In genomic region chr11:69519976-69520375, GRCm38 (mm10) we compare ENCODE assay signal across 33 mouse cellular contexts. TPM values are rescaled to one million over a fixed set of nuclear protein-coding genes. Genes with fewer than 3 reads are reported as not detected.
DNase-seq lines count a peak whose midpoint lies in the region; ATAC-seq and TF ChIP-seq lines count a peak whose summit lies in the region.
"Had no signal": no experiment of that assay in that cellular context is flagged by ENCODE, and none has a peak within 500 bp of the region (broad histone marks: within the 10 kb centered on the region; RNA-seq: fewer than 3 reads in every experiment).

No protein-coding gene starts in this region.

- DNase-seq in forebrain, embryonic 11.5 days (ENCODE audit: low spot score), result peak; percentile 34
- DNase-seq in kidney, postnatal 10 days, result peak; percentile 27
- no peak for DNase-seq in kidney, postnatal 36 days
- peak; percentile 14 for DNase-seq in midbrain, postnatal 0 days (ENCODE audit: low spot score)
- DNase-seq in midbrain, embryonic 10.5 days (ENCODE audit: low spot score), result no peak
- peak; percentile 52 for DNase-seq in brain, embryonic 14.5 days (ENCODE audit: low read depth)
- DNase-seq in gastrocnemius, adult 2 months, result no peak
- DNase-seq: adrenal gland, adult 2 months; cerebellum, adult 11-12 months; cerebellum, adult 9-11 months; embryo, embryonic 11 days; gastrocnemius, postnatal 14 days; heart, adult 2 months; heart, postnatal 4 days; kidney, postnatal 25 days; layer of hippocampus, postnatal 36 days; left cerebral cortex, postnatal 4 days; lung, embryonic 14.5 days; midbrain, embryonic 14.5 days; retina, postnatal 1 day; right cerebral cortex, postnatal 14 days; thymus, postnatal 4 days had no signal

- TF ChIP-seq POLR2A in brain, embryonic 14.5 days (IDR thresholded peaks at IDR 0.05; ENCODE audit: borderline replicate concordance, extremely low read depth, insufficient read depth, insufficient read length, poor library complexity, severe bottlenecking), result no peak

- no peak for TF ChIP-seq CTCF in midbrain, postnatal 0 days (IDR thresholded peaks at IDR 0.05)
- TF ChIP-seq CTCF in brain, embryonic 14.5 days (IDR thresholded peaks at IDR 0.05; ENCODE audit: borderline replicate concordance, extremely low read depth, insufficient read depth, insufficient read length), result no peak
- no peak for TF ChIP-seq CTCF in gastrocnemius, adult 2 months (IDR thresholded peaks at IDR 0.05)

- no peak overlapping the region for H3K27ac ChIP-seq in forebrain, embryonic 11.5 days (ENCODE audit: low read depth, low read length)
- no peak overlapping the region for H3K27ac ChIP-seq in forebrain, embryonic 12.5 days
- H3K27ac ChIP-seq in midbrain, postnatal 0 days (ENCODE audit: low read depth, low read length), result no peak overlapping the region
- H3K27ac ChIP-seq in midbrain, embryonic 10.5 days (replicated peaks), result no peak overlapping the region
- no peak overlapping the region for H3K27ac ChIP-seq in gastrocnemius, adult 2 months
- H3K27ac ChIP-seq: embryonic facial prominence, embryonic 13.5 days; forebrain, embryonic 13.5 days; heart, adult 2 months; liver, embryonic 15.5 days; macrophage; neural tube, embryonic 15.5 days had no signal

- H3K4me3 ChIP-seq in forebrain, embryonic 11.5 days (ENCODE audit: low read depth, low read length), result no peak overlapping the region
- H3K4me3 ChIP-seq in forebrain, embryonic 12.5 days (replicated peaks), result no peak overlapping the region
- H3K4me3 ChIP-seq in midbrain, postnatal 0 days (ENCODE audit: low read depth, low read length), result no peak overlapping the region
- H3K4me3 ChIP-seq in midbrain, embryonic 10.5 days, result no peak overlapping the region
- H3K4me3 ChIP-seq in gastrocnemius, adult 2 months, result no peak overlapping the region
- H3K4me3 ChIP-seq: embryonic facial prominence, embryonic 13.5 days; erythroblast, embryonic 14.5 days; forebrain, embryonic 13.5 days; heart, adult 2 months; heart, embryonic 12.5 days; liver, embryonic 15.5 days; neural tube, embryonic 15.5 days had no signal

- no peaks in the 10 kb centered on the region for H3K36me3 ChIP-seq in forebrain, embryonic 11.5 days (ENCODE audit: control insufficient read depth, insufficient read depth, low read length)
- no peaks in the 10 kb centered on the region for H3K36me3 ChIP-seq in forebrain, embryonic 12.5 days (replicated peaks)
- H3K36me3 ChIP-seq in midbrain, postnatal 0 days (ENCODE audit: insufficient read depth, low read length), result peaks cover 2% of the 10 kb centered on the region; the same call in 1 of the 2 replicates
- no peaks in the 10 kb centered on the region for H3K36me3 ChIP-seq in midbrain, embryonic 10.5 days
- H3K36me3 ChIP-seq: embryonic facial prominence, embryonic 13.5 days; heart, embryonic 12.5 days; liver, embryonic 15.5 days; neural tube, embryonic 15.5 days had no signal

- no peaks in the 10 kb centered on the region for H3K27me3 ChIP-seq in forebrain, embryonic 11.5 days (ENCODE audit: control insufficient read depth, insufficient read depth, low read length)
- H3K27me3 ChIP-seq in forebrain, embryonic 12.5 days, result no peaks in the 10 kb centered on the region; the same call in 1 of the 2 replicates
- H3K27me3 ChIP-seq in midbrain, postnatal 0 days (ENCODE audit: insufficient read depth, low read length), result no peaks in the 10 kb centered on the region
- no peaks in the 10 kb centered on the region for H3K27me3 ChIP-seq in midbrain, embryonic 10.5 days (ENCODE audit: low read depth, poor library complexity, severe bottlenecking)
- H3K27me3 ChIP-seq: embryonic facial prominence, embryonic 13.5 days; forebrain, embryonic 13.5 days; neural tube, embryonic 15.5 days had no signal

- ATAC-seq in forebrain, embryonic 11.5 days (replicated peaks; ENCODE audit: low FRiP score), result no peak
- ATAC-seq in forebrain, embryonic 12.5 days (ENCODE audit: low FRiP score), result no peak
- no peak for ATAC-seq in midbrain, postnatal 0 days (ENCODE audit: low FRiP score)
- ATAC-seq: forebrain, embryonic 13.5 days; intestine, postnatal 0 days had no signal

- no peak overlapping the region for H3K4me2 ChIP-seq in forebrain, embryonic 11.5 days (ENCODE audit: low read depth, low read length, severe bottlenecking)
- no peak overlapping the region for H3K4me2 ChIP-seq in forebrain, embryonic 12.5 days
- H3K4me2 ChIP-seq in midbrain, postnatal 0 days (ENCODE audit: low read depth, low read length, poor library complexity, severe bottlenecking), result no peak overlapping the region
- H3K4me2 ChIP-seq: embryonic facial prominence, embryonic 13.5 days; forebrain, embryonic 13.5 days; heart, embryonic 12.5 days; liver, embryonic 15.5 days; lung, embryonic 14.5 days; neural tube, embryonic 15.5 days had no signal

- H3K9me3 ChIP-seq in forebrain, embryonic 11.5 days (ENCODE audit: control insufficient read depth, low read length), result no peaks in the 10 kb centered on the region
- H3K9me3 ChIP-seq in forebrain, embryonic 12.5 days, result no peaks in the 10 kb centered on the region
- no peaks in the 10 kb centered on the region for H3K9me3 ChIP-seq in midbrain, postnatal 0 days (ENCODE audit: low read length)
- no peaks in the 10 kb centered on the region for H3K9me3 ChIP-seq in midbrain, embryonic 10.5 days (replicated peaks)
- H3K9me3 ChIP-seq: embryonic facial prominence, embryonic 13.5 days; forebrain, embryonic 13.5 days; heart, embryonic 12.5 days; liver, embryonic 15.5 days; neural tube, embryonic 15.5 days had no signal

- intact Hi-C loops in gastrocnemius, adult 2 months (cut with DNase I), result no loop called here

- no peak overlapping the region for H3K9ac ChIP-seq in forebrain, embryonic 11.5 days (ENCODE audit: low read length)
- no peak overlapping the region for H3K9ac ChIP-seq in forebrain, embryonic 12.5 days
- H3K9ac ChIP-seq in midbrain, postnatal 0 days (replicated peaks; ENCODE audit: low read length, poor library complexity, severe bottlenecking), result no peak overlapping the region
- H3K9ac ChIP-seq: embryonic facial prominence, embryonic 13.5 days; forebrain, embryonic 13.5 days; heart, embryonic 12.5 days; liver, embryonic 15.5 days; lung, embryonic 14.5 days; neural tube, embryonic 15.5 days had no signal

- H3K4me1 ChIP-seq in forebrain, embryonic 11.5 days (replicated peaks; ENCODE audit: control insufficient read depth, insufficient read depth, low read length), result no peaks in the 10 kb centered on the region
- H3K4me1 ChIP-seq in forebrain, embryonic 12.5 days, result no peaks in the 10 kb centered on the region
- H3K4me1 ChIP-seq in midbrain, postnatal 0 days (ENCODE audit: insufficient read depth, low read length), result no peaks in the 10 kb centered on the region
- H3K4me1 ChIP-seq in midbrain, embryonic 10.5 days, result peaks cover 9% of the 10 kb centered on the region; the same call in 1 of the 2 replicates
- H3K4me1 ChIP-seq: forebrain, embryonic 13.5 days had no signal

- WGBS in forebrain, embryonic 11.5 days, result 90% methylated on average over 4 of the region's 4 CpGs
- WGBS in forebrain, embryonic 12.5 days, result 93% methylated on average over 4 of the region's 4 CpGs
- 64% methylated on average over 4 of the region's 4 CpGs for WGBS in midbrain, postnatal 0 days
- WGBS in midbrain, embryonic 10.5 days, result 77% methylated on average over 4 of the region's 4 CpGs

RNA-seq across cellular contexts. Expression of gene Dnah2, which starts 28.9 kb away (rescaled TPM):
- 2.1 and 2.6 TPM in 2 replicates for polyA plus RNA-seq in forebrain, embryonic 11.5 days (2014; fragmentation: Nextera tagmentation; extraction: Ambion mirVana)
- 1.7 and 2.1 TPM in 2 replicates for polyA plus RNA-seq in forebrain, embryonic 12.5 days (2016; fragmentation: Nextera tagmentation; extraction: Ambion mirVana)
- total RNA-seq in midbrain, postnatal 0 days (2014; rRNA removed), result 9.5 and 12.5 TPM in 2 replicates
- 3.9 and 4.1 TPM in 2 replicates for polyA plus RNA-seq in midbrain, postnatal 0 days (2015; fragmentation: Nextera tagmentation; extraction: Ambion mirVana)
- 1.2 and 1.9 TPM in 2 replicates for polyA plus RNA-seq in midbrain, embryonic 10.5 days (2016; fragmentation: Nextera tagmentation; extraction: Ambion mirVana)
- 4.7 and 5.2 TPM in 2 replicates for polyA plus RNA-seq in brain, embryonic 14.5 days (2012; rRNA removed)
- under 1 TPM; 0.05 to 0.25 TPM for total RNA-seq in gastrocnemius, adult 2 months (2021)
- total RNA-seq: megakaryocyte-erythroid progenitor cell, adult 5-6 weeks had no signal
- polyA plus RNA-seq: erythroblast, embryonic 14.5 days had no signal

RNA-seq across cellular contexts. Expression of gene Efnb3, which starts 40.0 kb away (rescaled TPM):
- polyA plus RNA-seq in forebrain, embryonic 11.5 days (2014; fragmentation: Nextera tagmentation; extraction: Ambion mirVana), result 13.1 and 14.9 TPM in 2 replicates
- polyA plus RNA-seq in forebrain, embryonic 12.5 days (2016; fragmentation: Nextera tagmentation; extraction: Ambion mirVana), result 63.7 and 72.7 TPM in 2 replicates
- 145 and 155 TPM in 2 replicates for total RNA-seq in midbrain, postnatal 0 days (2014; rRNA removed)
- 151 and 166 TPM in 2 replicates for polyA plus RNA-seq in midbrain, postnatal 0 days (2015; fragmentation: Nextera tagmentation; extraction: Ambion mirVana)
- 48.8 and 53.9 TPM in 2 replicates for polyA plus RNA-seq in midbrain, embryonic 10.5 days (2016; fragmentation: Nextera tagmentation; extraction: Ambion mirVana)
- polyA plus RNA-seq in brain, embryonic 14.5 days (2012; rRNA removed), result 187 and 206 TPM in 2 replicates
- under 1 TPM; 0.47 to 0.48 TPM for total RNA-seq in gastrocnemius, adult 2 months (2021)
- total RNA-seq: liver, adult 2 months had no signal

Comparison
In these comparisons a context has a peak if more than half of its experiments do, and no peak if none do; other contexts are left out.
1. DNase-seq: peak in forebrain, embryonic 11.5 days (single experiment), kidney, postnatal 10 days (single experiment), midbrain, postnatal 0 days (single experiment) and brain, embryonic 14.5 days (single experiment); none in kidney, postnatal 36 days (0 of 2), midbrain, embryonic 10.5 days (single experiment) and gastrocnemius, adult 2 months (single experiment).